Mouse (Mus musculus): ENCODE measurements around the gene Lrp8. TPM values are rescaled to one million over a fixed set of nuclear protein-coding genes. Genes with fewer than 3 reads are reported as not detected.
A peak's percentile ranks its signal among the peaks of the same experiment; 100 is the strongest.

Gene Lrp8
- total RNA-seq, 1 experiment, result 8.3 TPM

GRCm38 (mm10) chr4:107881631-107882030 is 79.6 kb downstream of the Lrp8 start:
- no peak for DNase-seq (ENCODE audit: low read depth, low spot score)
- H3K9me3 ChIP-seq (ENCODE audit: control insufficient read depth, insufficient read depth, low read depth, low read length), result no peaks in the 10 kb centered on the region
- peak; percentile 63; the same call in 1 of the 2 replicates for TF ChIP-seq MAFK (IDR thresholded peaks at IDR 0.05; ENCODE audit: insufficient read depth, low read depth, low read length)
- TF ChIP-seq CHD2 (IDR thresholded peaks at IDR 0.05; ENCODE audit: low read depth, low read length), result no peak
- peaks cover 20% of the 10 kb centered on the region for H3K36me3 ChIP-seq (ENCODE audit: control insufficient read depth, insufficient read depth, low read length, poor library complexity, severe bottlenecking)
- H3K4me1 ChIP-seq (ENCODE audit: control insufficient read depth in 2 of 2, insufficient read depth in 2 of 2, low read length in 2 of 2, poor library complexity in 1 of 2), result peaks cover 0 to 3% of the 10 kb centered on the region in 2 experiments; a peak in 1 of 4 replicates
- H3K9ac ChIP-seq (ENCODE audit: insufficient read depth, low read depth, low read length, poor library complexity, severe bottlenecking), result no peak overlapping the region
- no peak overlapping the region for H3K4me3 ChIP-seq (ENCODE audit: insufficient read depth in 1 of 2, low read depth in 1 of 2, low read length in 2 of 2, poor library complexity in 1 of 2, severe bottlenecking in 1 of 2)
- no peak overlapping the region for H3K27ac ChIP-seq (ENCODE audit: insufficient read depth, low read depth, low read length, poor library complexity, severe bottlenecking)
- in situ Hi-C loops (cut with MboI; ENCODE audit: low sequenced_read_pairs in 2 of 2, unreplicated experiment in 2 of 2), result no loop called here

GRCm38 (mm10) chr4:107886371-107886770 is 84.3 kb downstream of the Lrp8 start:
- Histone ChIP-seq H3K4me1 (ENCODE audit: control insufficient read depth in 2 of 2, insufficient read depth in 2 of 2, low read length in 2 of 2, poor library complexity in 1 of 2) (peaks cover 0 to 3% of the 10 kb centered on the region in 2 experiments; a peak in 2 of 4 replicates), H3K4me3 (ENCODE audit: insufficient read depth in 1 of 2, low read depth in 1 of 2, low read length in 2 of 2, poor library complexity in 1 of 2, severe bottlenecking in 1 of 2) (no peak overlapping the region), H3K9ac (ENCODE audit: insufficient read depth, low read depth, low read length, poor library complexity, severe bottlenecking) (no peak overlapping the region), H3K27ac (ENCODE audit: insufficient read depth, low read depth, low read length, poor library complexity, severe bottlenecking) (no peak overlapping the region), H3K9me3 (ENCODE audit: control insufficient read depth, insufficient read depth, low read depth, low read length) (no peaks in the 10 kb centered on the region), H3K36me3 (ENCODE audit: control insufficient read depth, insufficient read depth, low read length, poor library complexity, severe bottlenecking) (peaks cover 24% of the 10 kb centered on the region)
- in situ Hi-C loops (cut with MboI; ENCODE audit: low sequenced_read_pairs in 2 of 2, unreplicated experiment in 2 of 2), result no loop called here
- DNase-seq (ENCODE audit: low read depth, low spot score), result peak; percentile 42
- TF ChIP-seq CHD2 (IDR thresholded peaks at IDR 0.05; ENCODE audit: low read depth, low read length) (no peak), ZC3H11A (IDR thresholded peaks at IDR 0.05; ENCODE audit: borderline replicate concordance, low read depth, low read length) (no peak), MAFK (IDR thresholded peaks at IDR 0.05; ENCODE audit: insufficient read depth, low read depth, low read length) (no peak), HCFC1 (IDR thresholded peaks at IDR 0.05; ENCODE audit: borderline replicate concordance, insufficient read depth, low read length) (no peak), ZNF384 (IDR thresholded peaks at IDR 0.05; ENCODE audit: low read depth, low read length) (no peak)

- H3K9me3 ChIP-seq (ENCODE audit: control insufficient read depth, insufficient read depth, low read depth, low read length), result no peaks in the 10 kb centered on the region
- peak overlapping the region; percentile 89 for H3K9ac ChIP-seq (ENCODE audit: insufficient read depth, low read depth, low read length, poor library complexity, severe bottlenecking)
- in situ Hi-C loops (cut with MboI; ENCODE audit: low sequenced_read_pairs in 2 of 2, unreplicated experiment in 2 of 2), result no loop called here
- DNase-seq (ENCODE audit: low read depth, low spot score), result no peak
- peaks cover 26% of the 10 kb centered on the region for H3K36me3 ChIP-seq (ENCODE audit: control insufficient read depth, insufficient read depth, low read length, poor library complexity, severe bottlenecking)
- H3K27ac ChIP-seq (ENCODE audit: insufficient read depth, low read depth, low read length, poor library complexity, severe bottlenecking), result peak overlapping the region; percentile 16; the same call in 1 of the 2 replicates
- H3K4me3 ChIP-seq (ENCODE audit: insufficient read depth in 1 of 2, low read depth in 1 of 2, low read length in 2 of 2, poor library complexity in 1 of 2, severe bottlenecking in 1 of 2), result peak overlapping the region; percentile 77 to 84
- no peak for TF ChIP-seq CHD2 (IDR thresholded peaks at IDR 0.05; ENCODE audit: low read depth, low read length)
- no peak for TF ChIP-seq ZC3H11A (IDR thresholded peaks at IDR 0.05; ENCODE audit: borderline replicate concordance, low read depth, low read length)
- TF ChIP-seq ZNF384 (IDR thresholded peaks at IDR 0.05; ENCODE audit: low read depth, low read length), result no peak
- TF ChIP-seq MAFK (IDR thresholded peaks at IDR 0.05; ENCODE audit: insufficient read depth, low read depth, low read length), result no peak
- TF ChIP-seq HCFC1 (IDR thresholded peaks at IDR 0.05; ENCODE audit: borderline replicate concordance, insufficient read depth, low read length), result no peak
- peaks cover 0 to 3% of the 10 kb centered on the region in 2 experiments; a peak in 2 of 4 replicates for H3K4me1 ChIP-seq (ENCODE audit: control insufficient read depth in 2 of 2, insufficient read depth in 2 of 2, low read length in 2 of 2, poor library complexity in 1 of 2)
These were observed 87.3 kb downstream of the Lrp8 start for GRCm38 (mm10) chr4:107889385-107889730.

DNA sequence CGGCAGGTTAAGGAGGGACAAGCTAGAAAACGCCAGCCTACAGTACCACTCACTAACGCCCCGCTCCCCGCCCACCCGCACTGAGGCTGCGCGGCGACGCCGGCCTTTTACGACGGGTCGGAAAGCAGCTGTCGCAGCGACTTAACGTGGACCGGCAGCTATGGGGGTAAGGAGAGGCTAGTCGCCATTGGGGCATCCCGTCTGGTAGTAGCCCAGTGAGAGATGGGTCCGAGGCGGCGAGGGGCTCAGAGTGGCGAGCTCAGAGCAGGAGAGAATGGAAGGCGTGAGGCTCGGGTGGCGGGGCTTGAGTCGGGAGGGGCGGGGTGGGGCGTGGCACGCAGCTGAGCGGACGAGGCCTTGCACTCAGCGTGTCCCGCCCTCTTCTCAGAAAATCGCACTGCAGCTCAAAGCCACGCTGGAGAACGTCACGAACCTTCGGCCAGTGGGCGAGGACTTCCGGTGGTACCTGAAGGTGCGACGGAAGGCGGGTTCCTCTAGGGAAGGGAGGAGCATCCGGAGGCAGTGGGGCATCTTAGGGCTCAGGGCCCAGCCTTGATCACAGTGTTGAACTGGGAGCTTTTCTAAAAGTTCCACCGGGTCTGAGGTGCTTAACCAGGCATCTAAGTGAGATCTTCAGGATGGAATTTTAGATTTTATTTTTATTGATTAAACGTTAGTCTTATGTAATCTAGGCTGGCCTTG is 87.8 kb downstream of the Lrp8 start, which contains the start of gene 0610037L13Rik:
Gene 0610037L13Rik (plus strand): TSS at position 83 of the 702 bp plus-strand sequence.
- Histone ChIP-seq H3K4me3 (ENCODE audit: insufficient read depth in 1 of 2, low read depth in 1 of 2, low read length in 2 of 2, poor library complexity in 1 of 2, severe bottlenecking in 1 of 2) (peak within 1 kb of the TSS; percentile 77 to 84), H3K4me1 (ENCODE audit: control insufficient read depth in 2 of 2, insufficient read depth in 2 of 2, low read length in 2 of 2, poor library complexity in 1 of 2) (peaks cover 0 to 3% of the 10 kb centered on the region in 2 experiments; a peak in 2 of 4 replicates), H3K9me3 (ENCODE audit: control insufficient read depth, insufficient read depth, low read depth, low read length) (no peaks in the 10 kb centered on the region), H3K9ac (ENCODE audit: insufficient read depth, low read depth, low read length, poor library complexity, severe bottlenecking) (peak within 1 kb of the TSS; percentile 89), H3K36me3 (ENCODE audit: control insufficient read depth, insufficient read depth, low read length, poor library complexity, severe bottlenecking) (peaks cover 24% of the 10 kb centered on the region), H3K27ac (ENCODE audit: insufficient read depth, low read depth, low read length, poor library complexity, severe bottlenecking) (peak within 1 kb of the TSS; percentile 88)
- peak; percentile 48; the same call in 1 of the 2 replicates for TF ChIP-seq HCFC1 (IDR thresholded peaks at IDR 0.05; ENCODE audit: borderline replicate concordance, insufficient read depth, low read length)
- TF ChIP-seq CHD2 (IDR thresholded peaks at IDR 0.05; ENCODE audit: low read depth, low read length), result no peak
- in situ Hi-C loops (cut with MboI; ENCODE audit: low sequenced_read_pairs in 2 of 2, unreplicated experiment in 2 of 2), result no loop called here
- peak; percentile 92 for DNase-seq (ENCODE audit: low read depth, low spot score)
